Mouse (Mus musculus) myocyte (in vitro differentiated cells): ENCODE measurements around the gene Fbln2. TPM values are rescaled to one million over a fixed set of nuclear protein-coding genes. Genes with fewer than 3 reads are reported as not detected.

Source experiments
- H3K27me3 ChIP-seq: one replicate; pipeline ENCODE4 v1.6.1; 2011; ENCODE audit not compliant: control insufficient read depth, insufficient read depth, insufficient read length
- H3K36me3 ChIP-seq: one replicate; pipeline ENCODE4 v1.6.1; 2011; ENCODE audit not compliant: control insufficient read depth, insufficient read depth
- H3K4me2 ChIP-seq: one replicate; pipeline ENCODE4 v1.6.1; 2011; ENCODE audit warnings: low read depth, control low read depth
- H3K4me3 ChIP-seq: one replicate; pipeline ENCODE4 v1.5.1; 2011; ENCODE audit warnings: mild to moderate bottlenecking, control low read depth, moderate library complexity
- H3K79me2 ChIP-seq: one replicate; pipeline ENCODE4 v1.6.1; 2011; ENCODE audit not compliant: control insufficient read depth, insufficient read depth
- H3ac ChIP-seq: one replicate; pipeline ENCODE4 v1.6.1; 2011; ENCODE audit not compliant: control insufficient read depth, insufficient read length
- CEBPB ChIP-seq: IDR thresholded peaks from 2 replicates; pipeline ENCODE4 v1.6.1; 2011; ENCODE audit warnings: mild to moderate bottlenecking, moderate library complexity; ENCODE audit not compliant: poor library complexity, insufficient read depth, severe bottlenecking
- E2F4 ChIP-seq: IDR thresholded peaks from one replicate; pipeline ENCODE4 v1.6.1; 2011; ENCODE audit warnings: mild to moderate bottlenecking, control low read depth, moderate library complexity; ENCODE audit not compliant: insufficient read depth
- MAX ChIP-seq: IDR thresholded peaks from one replicate; pipeline ENCODE4 v1.6.1; 2011; ENCODE audit warnings: low read depth, mild to moderate bottlenecking, control low read depth
- MYOD1 ChIP-seq, 3 experiments: IDR thresholded peaks; one replicate each; pipeline ENCODE4 v1.6.1; 2011; ENCODE audit warnings: control low read depth in 2 of 3, low read depth in 2 of 3, mild to moderate bottlenecking in 2 of 3, moderate library complexity in 1 of 3; ENCODE audit not compliant: insufficient read length in 2 of 3, control insufficient read depth in 1 of 3
- MYOG ChIP-seq, 3 experiments: IDR thresholded peaks; one replicate each; pipeline ENCODE4 v1.6.1; 2011; ENCODE audit warnings: control low read depth in 2 of 3, low read depth in 2 of 3, mild to moderate bottlenecking in 2 of 3; ENCODE audit not compliant: insufficient read length in 2 of 3, control insufficient read depth in 1 of 3, insufficient read depth in 1 of 3
- POLR2A ChIP-seq: IDR thresholded peaks from one replicate; pipeline ENCODE4 v1.6.1; 2011; ENCODE audit warnings: low read depth, mild to moderate bottlenecking, control low read depth, moderate library complexity; ENCODE audit not compliant: insufficient read length
- POLR2AphosphoS2 ChIP-seq: IDR thresholded peaks from one replicate; pipeline ENCODE4 v1.6.1; 2011; ENCODE audit warnings: low read depth, control low read depth; ENCODE audit not compliant: insufficient read length
- REST ChIP-seq: IDR thresholded peaks from one replicate; pipeline ENCODE4 v1.6.1; 2011; ENCODE audit warnings: mild to moderate bottlenecking, control low read depth, moderate library complexity; ENCODE audit not compliant: insufficient read depth, insufficient read length
- SRF ChIP-seq: IDR thresholded peaks from one replicate; pipeline ENCODE4 v1.6.1; 2011; ENCODE audit warnings: low read depth; ENCODE audit not compliant: control insufficient read depth, insufficient read length
- TCF12 ChIP-seq: IDR thresholded peaks from one replicate; pipeline ENCODE4 v1.6.1; 2011; ENCODE audit warnings: mild to moderate bottlenecking, control low read depth; ENCODE audit not compliant: poor library complexity, insufficient read depth, severe bottlenecking
- TCF3 ChIP-seq: IDR thresholded peaks from one replicate; pipeline ENCODE4 v1.6.1; 2011; ENCODE audit warnings: low read depth, control low read depth; ENCODE audit not compliant: insufficient read length
- USF1 ChIP-seq: IDR thresholded peaks from one replicate; pipeline ENCODE4 v1.6.1; 2011; ENCODE audit warnings: low read depth, mild to moderate bottlenecking, control low read depth, moderate library complexity
- polyA plus RNA-seq: library from polyadenylated mRNA; unstranded; fragments of >200 nt; fragmentation: generic; extraction: Trizol; gene quantifications from one replicate; pipeline ENCODE4 v1.2.1, GENCODE M21; 2012; ENCODE audit warnings: missing spikeins

The Fbln2 gene
- polyA plus RNA-seq, 1 experiment: 167 TPM

GRCm38 (mm10) chr6:91224939-91225338, 12.7 kb downstream of the Fbln2 start:
- Histone ChIP-seq H3K36me3 (no peaks in the 10 kb centered on the region), H3K27me3 (no peaks in the 10 kb centered on the region), H3ac (no peak overlapping the region), H3K4me3 (no peak overlapping the region), H3K4me2 (no peak overlapping the region), H3K79me2 (peaks cover 59% of the 10 kb centered on the region)
- TF ChIP-seq MYOD1 (IDR thresholded peaks at IDR 0.05; ENCODE audit: control insufficient read depth in 1 of 3, insufficient read length in 2 of 3, low read depth in 2 of 3): no peak
- TF ChIP-seq TCF12: no peak
- TF ChIP-seq MYOG (IDR thresholded peaks at IDR 0.05; ENCODE audit: control insufficient read depth in 1 of 3, insufficient read depth in 1 of 3, insufficient read length in 2 of 3, low read depth in 2 of 3): no peak
- no peak for TF ChIP-seq POLR2A
- TF ChIP-seq CEBPB: no peak
- no peak for TF ChIP-seq TCF3
- no peak for TF ChIP-seq POLR2AphosphoS2

DNA sequence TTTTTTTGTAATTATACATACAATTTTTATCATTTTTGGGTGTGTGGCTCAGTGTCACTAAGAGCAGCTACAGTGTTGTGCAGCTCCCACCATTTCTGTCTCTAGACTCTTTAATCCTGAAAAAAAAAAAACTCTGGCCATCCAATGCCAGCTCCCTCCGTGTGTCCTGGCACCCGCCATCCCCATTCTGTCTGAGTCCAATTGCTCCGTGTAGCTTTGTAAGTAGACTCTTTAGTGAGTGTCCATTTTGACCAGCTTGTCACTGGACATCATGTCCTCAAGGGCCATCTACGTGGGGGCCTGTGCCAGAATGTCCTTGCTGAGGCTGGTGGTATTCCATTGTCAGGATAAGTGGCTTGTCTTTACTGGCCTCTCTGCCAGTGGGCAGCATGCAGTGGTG, 13.1 kb downstream of the Fbln2 start:
- Histone ChIP-seq H3K27me3 (no peaks in the 10 kb centered on the region), H3K4me2 (no peak overlapping the region), H3K79me2 (peaks cover 62% of the 10 kb centered on the region), H3K4me3 (no peak overlapping the region), H3ac (no peak overlapping the region), H3K36me3 (no peaks in the 10 kb centered on the region)
- no peak for TF ChIP-seq MAX
- no peak for TF ChIP-seq POLR2A
- TF ChIP-seq TCF12: no peak
- TF ChIP-seq CEBPB: no peak
- no peak for TF ChIP-seq MYOG (IDR thresholded peaks at IDR 0.05; ENCODE audit: control insufficient read depth in 1 of 3, insufficient read depth in 1 of 3, insufficient read length in 2 of 3, low read depth in 2 of 3)
- no peak for TF ChIP-seq POLR2AphosphoS2
- no peak for TF ChIP-seq TCF3
- no peak for TF ChIP-seq SRF
- no peak for TF ChIP-seq E2F4

- TF ChIP-seq POLR2A (no peak), TCF3 (peak; percentile 68), E2F4 (no peak), SRF (no peak), CEBPB (no peak), MYOD1 (IDR thresholded peaks at IDR 0.05; ENCODE audit: control insufficient read depth in 1 of 3, insufficient read length in 2 of 3, low read depth in 2 of 3) (peak; percentile 22 to 91 (median 78)), TCF12 (peak; percentile 43), MYOG (IDR thresholded peaks at IDR 0.05; ENCODE audit: control insufficient read depth in 1 of 3, insufficient read depth in 1 of 3, insufficient read length in 2 of 3, low read depth in 2 of 3) (peak; percentile 24 to 94 (median 74)), MAX (no peak)
Measured at GRCm38 (mm10) chr6:91226058-91226457, 13.8 kb downstream of the Fbln2 start.

GRCm38 (mm10) chr6:91228980-91229379, 16.7 kb downstream of the Fbln2 start:
- no peaks in the 10 kb centered on the region for H3K27me3 ChIP-seq

More at GRCm38 (mm10) chr6:91226058-91226457, 13.8 kb downstream of the Fbln2 start:
- Histone ChIP-seq H3ac (no peak overlapping the region), H3K36me3 (no peaks in the 10 kb centered on the region), H3K4me3 (no peak overlapping the region), H3K79me2 (peaks cover 70% of the 10 kb centered on the region), H3K27me3 (no peaks in the 10 kb centered on the region), H3K4me2 (no peak overlapping the region)

DNA sequence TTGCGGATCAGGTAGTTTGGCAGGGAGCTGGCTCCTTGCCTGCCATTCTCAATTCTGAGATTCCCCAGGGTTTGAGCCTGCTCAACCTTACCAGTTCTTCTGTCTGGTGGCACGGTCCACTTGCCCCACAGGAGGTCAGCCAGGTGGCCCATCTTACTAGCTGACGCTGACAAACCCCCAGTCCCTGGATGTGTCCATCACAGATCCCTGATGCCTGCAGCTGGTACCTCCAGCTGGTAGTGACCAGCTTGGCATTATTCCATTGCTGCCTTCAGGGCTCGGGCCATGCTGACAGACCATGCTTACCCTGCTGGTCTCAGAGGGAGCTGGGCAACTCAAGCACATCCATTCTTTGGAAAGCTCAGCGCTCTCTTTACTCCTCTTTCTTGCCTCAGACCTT, 18.7 kb downstream of the Fbln2 start:
- H3K27me3 ChIP-seq: no peaks in the 10 kb centered on the region
- peaks cover 9% of the 10 kb centered on the region for H3K36me3 ChIP-seq
- TF ChIP-seq TCF12 (no peak), MYOD1 (IDR thresholded peaks at IDR 0.05; ENCODE audit: control insufficient read depth in 1 of 3, insufficient read length in 2 of 3, low read depth in 2 of 3) (peak in 1 of 3 experiments; percentile 26), REST (no peak)
- H3ac ChIP-seq: no peak overlapping the region
- H3K79me2 ChIP-seq: peaks cover 45% of the 10 kb centered on the region
- no peak overlapping the region for H3K4me2 ChIP-seq
- H3K4me3 ChIP-seq: no peak overlapping the region

More at GRCm38 (mm10) chr6:91228980-91229379, 16.7 kb downstream of the Fbln2 start:
- H3K4me3 ChIP-seq: no peak overlapping the region
- no peak overlapping the region for H3ac ChIP-seq
- no peak overlapping the region for H3K4me2 ChIP-seq
- no peaks in the 10 kb centered on the region for H3K36me3 ChIP-seq
- TF ChIP-seq SRF: no peak
- no peak for TF ChIP-seq TCF12
- no peak for TF ChIP-seq POLR2A
- TF ChIP-seq TCF3: no peak
- no peak for TF ChIP-seq USF1
- TF ChIP-seq E2F4: no peak
- no peak for TF ChIP-seq MAX
- no peak for TF ChIP-seq POLR2AphosphoS2
- TF ChIP-seq MYOD1 (IDR thresholded peaks at IDR 0.05; ENCODE audit: control insufficient read depth in 1 of 3, insufficient read length in 2 of 3, low read depth in 2 of 3): no peak
- no peak for TF ChIP-seq MYOG (IDR thresholded peaks at IDR 0.05; ENCODE audit: control insufficient read depth in 1 of 3, insufficient read depth in 1 of 3, insufficient read length in 2 of 3, low read depth in 2 of 3)
- no peak for TF ChIP-seq CEBPB
- TF ChIP-seq REST: no peak
- peaks cover 62% of the 10 kb centered on the region for H3K79me2 ChIP-seq
